ENCODE assay signal across 8 mouse cellular contexts in the genomic region with DNA sequence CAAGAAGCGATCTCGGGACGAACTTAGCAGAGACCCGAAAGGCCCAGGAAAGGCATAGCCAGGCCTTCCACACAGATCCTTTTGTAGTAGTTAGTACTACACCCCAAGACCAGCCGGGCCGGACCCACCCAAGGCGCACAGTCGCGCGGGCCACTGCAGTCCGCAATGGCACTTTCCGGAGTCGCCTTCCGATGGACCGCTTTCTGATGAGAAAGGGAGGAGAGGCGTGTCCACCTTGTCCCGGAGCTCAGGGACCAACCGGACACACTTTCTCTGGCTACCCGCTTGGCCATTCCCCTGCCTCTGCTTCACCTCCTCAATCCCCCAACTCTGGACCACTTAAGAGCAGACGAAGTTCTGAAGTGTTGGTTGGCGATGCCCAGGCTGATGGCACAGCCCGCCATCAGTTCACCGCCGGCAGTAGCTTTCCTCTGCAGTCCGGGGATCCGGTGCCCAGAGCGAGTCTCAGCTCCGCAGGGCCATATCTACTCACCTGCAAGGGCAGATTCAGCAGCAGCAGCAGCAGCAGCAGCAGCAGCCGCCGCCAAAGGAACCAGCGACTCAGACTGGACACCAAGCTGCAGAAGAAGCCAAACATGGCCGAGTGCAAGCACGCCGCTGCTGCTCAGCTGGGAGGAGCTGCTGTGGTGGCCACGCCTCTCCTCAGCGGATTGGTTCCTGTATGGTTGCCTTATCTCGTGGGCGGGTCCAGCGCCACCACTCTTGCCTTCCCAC. TPM values are rescaled to one million over a fixed set of nuclear protein-coding genes. Genes with fewer than 3 reads are reported as not detected.
DNase-seq lines count a peak whose midpoint lies in the region; ATAC-seq and TF ChIP-seq lines count a peak whose summit lies in the region.

A gene (minus strand): TSS at position 628 of the 735 bp plus-strand sequence.

- H3K9me3 ChIP-seq in hindbrain, embryonic 10.5 days, result peaks cover 16% of the 10 kb centered on the region; the same call in 1 of the 2 replicates
- H3K9me3 ChIP-seq in lung, embryonic 16.5 days (ENCODE audit: control insufficient read depth, low read length), result no peaks in the 10 kb centered on the region

- H3K27ac ChIP-seq in hindbrain, embryonic 10.5 days, result peak within 1 kb of the TSS; percentile 84
- no peak within 1 kb of the TSS for H3K27ac ChIP-seq in lung, embryonic 16.5 days (ENCODE audit: low read length)
- no peak within 1 kb of the TSS for H3K27ac ChIP-seq in thymus, adult 2 months (ENCODE audit: control insufficient read depth, insufficient read depth, low read length)

- no peaks in the 10 kb centered on the region for H3K4me1 ChIP-seq in hindbrain, embryonic 10.5 days (replicated peaks)
- no peaks in the 10 kb centered on the region for H3K4me1 ChIP-seq in lung, embryonic 16.5 days (replicated peaks; ENCODE audit: control insufficient read depth, insufficient read depth, low read length)
- peaks cover 9% of the 10 kb centered on the region; the same call in 1 of the 2 replicates for H3K4me1 ChIP-seq in thymus, adult 2 months (replicated peaks; ENCODE audit: control insufficient read depth, insufficient read depth, low read length)

- H3K4me2 ChIP-seq in lung, embryonic 16.5 days (ENCODE audit: low read depth, low read length), result peak within 1 kb of the TSS; percentile 92

- WGBS in hindbrain, embryonic 10.5 days, result 3% methylated on average over 39 of the region's 39 CpGs
- WGBS in lung, embryonic 16.5 days, result 3% methylated on average over 39 of the region's 39 CpGs
- WGBS in thymus, adult 2 months, result 5% methylated on average over 39 of the region's 39 CpGs

- peak within 1 kb of the TSS; percentile 78 for H3K4me3 ChIP-seq in hindbrain, embryonic 10.5 days
- H3K4me3 ChIP-seq in lung, embryonic 16.5 days (ENCODE audit: low read length), result peak within 1 kb of the TSS; percentile 75
- H3K4me3 ChIP-seq in thymus, adult 2 months (ENCODE audit: control insufficient read depth, insufficient read depth, low read length), result peak within 1 kb of the TSS; percentile 68

- TF ChIP-seq POLR2A in thymus, adult 2 months (IDR thresholded peaks at IDR 0.05; ENCODE audit: control insufficient read depth, extremely low read depth, insufficient read depth, low read length, poor library complexity), result no peak

- peak; percentile 90 for DNase-seq in NIH3T3 (ENCODE audit: low read depth)
- DNase-seq in cerebellum, adult 9-11 months, result peak; percentile 11
- peak; percentile 88 for DNase-seq in hindbrain, embryonic 10.5 days (ENCODE audit: low spot score)
- DNase-seq in layer of hippocampus, adult 9-10 months (ENCODE audit: low spot score), result peak; percentile 44
- DNase-seq in ovary, adult 18-20 months (ENCODE audit: low spot score), result peak; percentile 74
- peak; percentile 76 for DNase-seq in thymus, adult 2 months

- TF ChIP-seq CTCF in thymus, adult 2 months (IDR thresholded peaks at IDR 0.05; ENCODE audit: borderline replicate concordance, control insufficient read depth, extremely low read depth, insufficient read depth, low read length, poor library complexity), result no peak

- no peaks in the 10 kb centered on the region for H3K36me3 ChIP-seq in hindbrain, embryonic 10.5 days
- no peaks in the 10 kb centered on the region for H3K36me3 ChIP-seq in lung, embryonic 16.5 days (ENCODE audit: control insufficient read depth, insufficient read depth, low read length)
- H3K36me3 ChIP-seq in thymus, adult 2 months (ENCODE audit: control insufficient read depth, insufficient read depth, low read length), result no peaks in the 10 kb centered on the region

- H3K9ac ChIP-seq in lung, embryonic 16.5 days (ENCODE audit: low read length), result peak within 1 kb of the TSS; percentile 73

- ATAC-seq in frontal cortex, adult (ENCODE audit: low TSS enrichment), result peak; percentile 99
- peak; percentile 99 for ATAC-seq in lung, embryonic 16.5 days (ENCODE audit: low read depth)

- no peaks in the 10 kb centered on the region for H3K27me3 ChIP-seq in hindbrain, embryonic 10.5 days (ENCODE audit: insufficient read depth, poor library complexity, severe bottlenecking)
- H3K27me3 ChIP-seq in lung, embryonic 16.5 days (ENCODE audit: control insufficient read depth, insufficient read depth, low read depth, low read length), result no peaks in the 10 kb centered on the region
- no peaks in the 10 kb centered on the region for H3K27me3 ChIP-seq in thymus, adult 2 months (ENCODE audit: control insufficient read depth, insufficient read depth, low read length)

RNA-seq across cellular contexts. Expression of the gene that starts here (rescaled TPM):
- polyA plus RNA-seq in hindbrain, embryonic 10.5 days (2016; fragmentation: Nextera tagmentation; extraction: Ambion mirVana), result 8.3 and 9.7 TPM in 2 replicates
- polyA plus RNA-seq in lung, embryonic 16.5 days (2015; fragmentation: Nextera tagmentation; extraction: Ambion mirVana), result 5.8 and 6.3 TPM in 2 replicates
- polyA plus RNA-seq in thymus, adult 2 months (2012; rRNA removed), result 4.8 and 4.9 TPM in 2 replicates

Comparison
In these comparisons a context has a peak if more than half of its experiments do, and no peak if none do; other contexts are left out.
1. DNase-seq: peak in every context shown above with its lines; median percentile 90 in NIH3T3; 88 in hindbrain, embryonic 10.5 days; 76 in thymus, adult 2 months; 74 in ovary, adult 18-20 months; 44 in layer of hippocampus, adult 9-10 months; 11 in cerebellum, adult 9-11 months.